8 mouse cellular contexts compared by ENCODE assay signal in the genomic region with DNA sequence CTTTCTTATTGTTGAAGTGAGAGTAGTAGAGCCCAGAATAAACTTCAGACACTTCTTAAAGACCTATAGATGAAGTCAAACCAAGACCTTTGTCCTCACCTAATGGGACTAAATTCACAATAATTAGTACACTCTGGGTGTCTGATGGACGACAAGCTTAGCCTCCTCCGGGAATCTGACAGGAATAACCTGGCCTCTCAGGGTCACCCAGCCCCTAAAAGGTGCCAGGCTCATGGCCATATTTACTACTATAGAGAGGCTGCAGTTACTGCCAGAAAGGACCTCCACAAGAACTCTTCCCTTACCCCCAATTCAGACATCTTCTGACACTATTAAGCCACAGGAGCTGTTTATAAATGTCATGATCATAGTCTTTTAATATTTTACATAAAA. TPM values are rescaled to one million over a fixed set of nuclear protein-coding genes. Genes with fewer than 3 reads are reported as not detected.
DNase-seq lines count a peak whose midpoint lies in the region; ATAC-seq and TF ChIP-seq lines count a peak whose summit lies in the region.

No protein-coding gene starts in this region.

- H3K9ac ChIP-seq in lung, postnatal 0 days (replicated peaks; ENCODE audit: low read depth) = peak overlapping the region; percentile 56
- H3K9ac ChIP-seq in limb, embryonic 14.5 days (ENCODE audit: low read depth, low read length, severe bottlenecking) = peak overlapping the region; percentile 96; the same call in 1 of the 2 replicates
- H3K9ac ChIP-seq in stomach, embryonic 14.5 days (replicated peaks; ENCODE audit: low read depth, low read length) = no peak overlapping the region

- WGBS in cerebellum, adult 2 months = 16% methylated on average over 2 of the region's 2 CpGs
- WGBS in lung, postnatal 0 days = 17% methylated on average over 2 of the region's 2 CpGs
- 14% methylated on average over 2 of the region's 2 CpGs for WGBS in limb, embryonic 14.5 days
- WGBS in stomach, embryonic 14.5 days = 31% methylated on average over 2 of the region's 2 CpGs

- no peaks in the 10 kb centered on the region for H3K27me3 ChIP-seq in cerebellum, adult 2 months (ENCODE audit: control insufficient read depth, insufficient read depth, low read length)
- no peaks in the 10 kb centered on the region for H3K27me3 ChIP-seq in lung, postnatal 0 days (replicated peaks; ENCODE audit: insufficient read depth, low read length)
- H3K27me3 ChIP-seq in limb, embryonic 14.5 days (ENCODE audit: control insufficient read depth, insufficient read depth, low read length) = no peaks in the 10 kb centered on the region
- H3K27me3 ChIP-seq in stomach, embryonic 14.5 days (ENCODE audit: control insufficient read depth, insufficient read depth, low read length) = no peaks in the 10 kb centered on the region

- peak overlapping the region; percentile 78 for H3K4me2 ChIP-seq in lung, postnatal 0 days (replicated peaks; ENCODE audit: low read depth, low read length)
- H3K4me2 ChIP-seq in limb, embryonic 14.5 days (replicated peaks; ENCODE audit: low read depth, low read length, severe bottlenecking) = peak overlapping the region; percentile 60
- peak overlapping the region; percentile 82 for H3K4me2 ChIP-seq in stomach, embryonic 14.5 days (replicated peaks; ENCODE audit: low read depth, low read length)

- no peak for ATAC-seq in lung, postnatal 0 days
- ATAC-seq in limb, embryonic 14.5 days (ENCODE audit: low FRiP score, low read depth) = no peak
- ATAC-seq in stomach, embryonic 14.5 days (ENCODE audit: insufficient number of reproducible peaks, insufficient read depth, low FRiP score, low read depth) = no peak

- DNase-seq in cerebellum, adult 2 months = no peak
- no peak for DNase-seq in cerebellum, postnatal 25 days
- DNase-seq in lung, postnatal 0 days (ENCODE audit: low spot score) = no peak
- DNase-seq in lung, postnatal 4 days = no peak
- DNase-seq in limb, embryonic 14.5 days (ENCODE audit: low spot score) = no peak
- DNase-seq in cerebellum, adult 8-10 months = no peak
- no peak for DNase-seq in adrenal gland, adult 2 months

- no peak for TF ChIP-seq POLR2A in cerebellum, adult 2 months (IDR thresholded peaks at IDR 0.05; ENCODE audit: borderline replicate concordance, insufficient read depth, low read length)
- no peak for TF ChIP-seq POLR2A in limb, embryonic 14.5 days (IDR thresholded peaks at IDR 0.05; ENCODE audit: borderline replicate concordance, extremely low read depth, insufficient read depth, insufficient read length)

- no peak for TF ChIP-seq CTCF in cerebellum, adult 2 months (IDR thresholded peaks at IDR 0.05; ENCODE audit: borderline replicate concordance, insufficient read depth, low read depth, low read length)
- no peak for TF ChIP-seq CTCF in lung, postnatal 0 days (IDR thresholded peaks at IDR 0.05)

- no peaks in the 10 kb centered on the region for H3K36me3 ChIP-seq in lung, postnatal 0 days (ENCODE audit: insufficient read depth, low read length)
- no peaks in the 10 kb centered on the region for H3K36me3 ChIP-seq in limb, embryonic 14.5 days (ENCODE audit: control insufficient read depth, insufficient read depth, low read length)
- no peaks in the 10 kb centered on the region for H3K36me3 ChIP-seq in stomach, embryonic 14.5 days (ENCODE audit: control insufficient read depth, insufficient read depth, low read length)

- peak overlapping the region; percentile 19; the same call in 1 of the 2 replicates for H3K27ac ChIP-seq in cerebellum, adult 2 months (ENCODE audit: insufficient read depth, low read length)
- H3K27ac ChIP-seq in lung, postnatal 0 days (ENCODE audit: low read length) = peak overlapping the region; percentile 100
- no peak overlapping the region for H3K27ac ChIP-seq in limb, embryonic 14.5 days (replicated peaks; ENCODE audit: low read depth, low read length)
- H3K27ac ChIP-seq in stomach, embryonic 14.5 days (ENCODE audit: low read length) = peak overlapping the region; percentile 55; the same call in 1 of the 2 replicates

- H3K4me1 ChIP-seq in cerebellum, adult 2 months (ENCODE audit: control insufficient read depth, insufficient read depth, low read length) = no peaks in the 10 kb centered on the region
- H3K4me1 ChIP-seq in lung, postnatal 0 days (ENCODE audit: insufficient read depth, low read depth, low read length) = peaks cover 13% of the 10 kb centered on the region; the same call in 1 of the 2 replicates
- peaks cover 31% of the 10 kb centered on the region for H3K4me1 ChIP-seq in limb, embryonic 14.5 days (ENCODE audit: control insufficient read depth, insufficient read depth, low read length)
- H3K4me1 ChIP-seq in stomach, embryonic 14.5 days (ENCODE audit: control insufficient read depth, insufficient read depth, low read length) = peaks cover 35% of the 10 kb centered on the region

- peak overlapping the region; percentile 28 for H3K4me3 ChIP-seq in cerebellum, adult 2 months (replicated peaks; ENCODE audit: insufficient read depth, low read depth, low read length)
- peak overlapping the region; percentile 98 for H3K4me3 ChIP-seq in lung, postnatal 0 days (ENCODE audit: low read depth, low read length)
- H3K4me3 ChIP-seq in limb, embryonic 14.5 days (replicated peaks; ENCODE audit: low read length) = peak overlapping the region; percentile 98
- H3K4me3 ChIP-seq in stomach, embryonic 14.5 days (ENCODE audit: low read depth, low read length) = peak overlapping the region; percentile 78

- TF ChIP-seq EP300 in lung, postnatal 0 days (IDR thresholded peaks at IDR 0.05) = no peak

- no peaks in the 10 kb centered on the region for H3K9me3 ChIP-seq in lung, postnatal 0 days (ENCODE audit: low read length)
- H3K9me3 ChIP-seq in limb, embryonic 14.5 days (ENCODE audit: control insufficient read depth, low read length) = no peaks in the 10 kb centered on the region
- no peaks in the 10 kb centered on the region for H3K9me3 ChIP-seq in stomach, embryonic 14.5 days (ENCODE audit: control insufficient read depth, low read depth, low read length)

RNA-seq across cellular contexts. Expression of a gene that starts 2.5 kb away (rescaled TPM):
- polyA plus RNA-seq in cerebellum, adult 2 months (2012; rRNA removed) = 295 and 299 TPM in 2 replicates
- 77.6 and 77.9 TPM in 2 replicates for polyA plus RNA-seq in lung, postnatal 0 days (2015; fragmentation: Nextera tagmentation; extraction: Ambion mirVana)
- 177 and 224 TPM in 2 replicates for polyA plus RNA-seq in limb, embryonic 14.5 days (2012; rRNA removed)
- polyA plus RNA-seq in limb, embryonic 14.5 days (2014; fragmentation: Nextera tagmentation; extraction: Ambion mirVana) = 75.7 and 89.7 TPM in 2 replicates
- polyA plus RNA-seq in stomach, embryonic 14.5 days (2014; fragmentation: Nextera tagmentation; extraction: Ambion mirVana) = 52.8 and 58.5 TPM in 2 replicates
- 100 to 1,000 TPM; 166 to 261 TPM for total RNA-seq in adrenal gland, adult 2 months (2021)
- polyA plus RNA-seq in adrenal gland, adult 2 months (2012; rRNA removed) = 497 and 623 TPM in 2 replicates

Comparison
In these comparisons a context has a peak if more than half of its experiments do, and no peak if none do; other contexts are left out.
1. H3K4me3 ChIP-seq: peak in every context shown above with its lines; median percentile 98 in lung, postnatal 0 days; 98 in limb, embryonic 14.5 days; 78 in stomach, embryonic 14.5 days; 28 in cerebellum, adult 2 months.